Mouse (Mus musculus) megakaryocyte, adult 5-6 weeks (primary cell): Measurements from ENCODE around the gene Pilra. TPM values are rescaled to one million over a fixed set of nuclear protein-coding genes. Genes with fewer than 3 reads are reported as not detected.

ENCODE experiments used
- ATAC-seq: 2 replicates; pipeline ENCODE4 v1.8.0; 2016; ENCODE audit warnings: mild to moderate bottlenecking, inconsistent platforms; ENCODE audit not compliant: poor library complexity, severe bottlenecking
- total RNA-seq, 2 experiments: library from RNA; stranded (forward) in 1 of 2; stranded (reverse) in 1 of 2; fragments of 153-499, 151-499 nt in 1 of 2; fragments of 221-1000, 200-1000 nt in 1 of 2; gene quantifications; 2 replicates each; pipeline versions ENCODE4 v1.2.3 to v1.2.4; 2015 to 2017

Pilra gene
- total RNA-seq, 2 experiments from 2014 or later = 65.2 to 95.8 TPM

- ATAC-seq = no peak
These were observed 53.1 kb downstream of the Pilra start for GRCm38 (mm10) chr5:137782776-137783522.

- ATAC-seq = no peak
These were observed 54.4 kb downstream of the Pilra start for GRCm38 (mm10) chr5:137781661-137782060.

GRCm38 (mm10) chr5:137779053-137779933, 56.8 kb downstream of the Pilra start:
- peak; percentile 27 for ATAC-seq

GRCm38 (mm10) chr5:137778635-137779034, 57.4 kb downstream of the Pilra start, which contains the start of gene Ppp1r35:
TSS of gene Ppp1r35 (plus strand) at chr5:137778849.
- ATAC-seq = peak; percentile 97

GRCm38 (mm10) chr5:137777267-137777845, 58.7 kb downstream of the Pilra start:
- ATAC-seq = no peak

GRCm38 (mm10) chr5:137776408-137776918, 59.6 kb downstream of the Pilra start:
- peak; percentile 22 for ATAC-seq

- ATAC-seq = no peak
These were observed 60.3 kb downstream of the Pilra start for GRCm38 (mm10) chr5:137775587-137776290.

GRCm38 (mm10) chr5:137772755-137773154, 63.3 kb downstream of the Pilra start:
- ATAC-seq = no peak

Other genes with a start within 250 kb of the Pilra start
- 60.5 and 64.2 TPM in 2 replicates for gene Mospd3, start 235.2 kb downstream of the Pilra start, total RNA-seq (2015)
- 6.4 and 10.6 TPM in 2 replicates for gene Mospd3, start 235.2 kb downstream of the Pilra start, total RNA-seq (2017)
- gene Pcolce, start 222.5 kb downstream of the Pilra start, total RNA-seq (2015) = 0.40 and 1.0 TPM in 2 replicates
- gene Pcolce, start 222.5 kb downstream of the Pilra start, total RNA-seq (2017) = 0.51 TPM in 1 of 2 replicates, not detected in the other
- 0.18 TPM in 1 of 2 replicates, not detected in the other for gene Fbxo24, start 207.3 kb downstream of the Pilra start, total RNA-seq (2015)
- gene Fbxo24, start 207.3 kb downstream of the Pilra start, total RNA-seq (2017) = 0.37 TPM in 1 of 2 replicates, not detected in the other
- gene Lrch4, start 207.2 kb downstream of the Pilra start, total RNA-seq (2015) = 76.5 and 93.0 TPM in 2 replicates
- gene Lrch4, start 207.2 kb downstream of the Pilra start, total RNA-seq (2017) = 57.1 and 66.7 TPM in 2 replicates
- 8.1 and 10.2 TPM in 2 replicates for gene Gm20605, start 207.1 kb downstream of the Pilra start, total RNA-seq (2015)
- gene Gm20605, start 207.1 kb downstream of the Pilra start, total RNA-seq (2017) = 5.7 and 18.8 TPM in 2 replicates
- 59.9 and 97.5 TPM in 2 replicates for gene Sap25, start 194.9 kb downstream of the Pilra start, total RNA-seq (2015)
- gene Sap25, start 194.9 kb downstream of the Pilra start, total RNA-seq (2017) = 27.8 and 35.6 TPM in 2 replicates
- gene Irs3, start 190.6 kb downstream of the Pilra start, total RNA-seq (2015) = not detected in 2 replicates
- not detected in 2 replicates for gene Irs3, start 190.6 kb downstream of the Pilra start, total RNA-seq (2017)
- gene Agfg2, start 151.6 kb downstream of the Pilra start, total RNA-seq (2015) = 19.3 and 19.9 TPM in 2 replicates
- gene Agfg2, start 151.6 kb downstream of the Pilra start, total RNA-seq (2017) = 16.6 and 18.3 TPM in 2 replicates
- gene Nyap1, start 94.7 kb downstream of the Pilra start, total RNA-seq (2015) = 0.21 and 0.27 TPM in 2 replicates
- gene Nyap1, start 94.7 kb downstream of the Pilra start, total RNA-seq (2017) = 0.84 and 1.1 TPM in 2 replicates
- gene Tsc22d4, start 90.6 kb downstream of the Pilra start, total RNA-seq (2015) = 55.9 and 74.7 TPM in 2 replicates
- gene Tsc22d4, start 90.6 kb downstream of the Pilra start, total RNA-seq (2017) = 112 and 113 TPM in 2 replicates
- gene Ppp1r35, start 57.4 kb downstream of the Pilra start, total RNA-seq (2015) = 48.6 and 55.3 TPM in 2 replicates
- 34.1 and 40.1 TPM in 2 replicates for gene Ppp1r35, start 57.4 kb downstream of the Pilra start, total RNA-seq (2017)
- 20.9 and 24.0 TPM in 2 replicates for gene Mepce, start 48.6 kb downstream of the Pilra start, total RNA-seq (2015)
- 16.2 and 22.8 TPM in 2 replicates for gene Mepce, start 48.6 kb downstream of the Pilra start, total RNA-seq (2017)
- gene Zcwpw1, start 48.5 kb downstream of the Pilra start, total RNA-seq (2015) = 6.4 and 10.0 TPM in 2 replicates
- gene Zcwpw1, start 48.5 kb downstream of the Pilra start, total RNA-seq (2017) = 16.1 and 18.1 TPM in 2 replicates
- 94.9 and 109 TPM in 2 replicates for gene Pilrb1, start 21.8 kb upstream of the Pilra start, total RNA-seq (2015)
- gene Pilrb1, start 21.8 kb upstream of the Pilra start, total RNA-seq (2017) = 82.8 and 86.5 TPM in 2 replicates
- 106 and 132 TPM in 2 replicates for gene Pilrb2, start 35.5 kb upstream of the Pilra start, total RNA-seq (2015)
- gene Pilrb2, start 35.5 kb upstream of the Pilra start, total RNA-seq (2017) = 62.6 and 73.1 TPM in 2 replicates
- gene Cyp3a13, start 85.3 kb upstream of the Pilra start, total RNA-seq (2015) = not detected in 2 replicates
- not detected in 2 replicates for gene Cyp3a13, start 85.3 kb upstream of the Pilra start, total RNA-seq (2017)
- gene Gjc3, start 126.8 kb upstream of the Pilra start, total RNA-seq (2015) = not detected in 2 replicates
- not detected in 2 replicates for gene Gjc3, start 126.8 kb upstream of the Pilra start, total RNA-seq (2017)
- not detected in 2 replicates for gene Azgp1, start 145.2 kb upstream of the Pilra start, total RNA-seq (2015)
- not detected in 2 replicates for gene Azgp1, start 145.2 kb upstream of the Pilra start, total RNA-seq (2017)
- not detected in 2 replicates for gene Smok3a, start 185.0 kb upstream of the Pilra start, total RNA-seq (2015)
- gene Smok3a, start 185.0 kb upstream of the Pilra start, total RNA-seq (2017) = not detected in 2 replicates
- not detected in 2 replicates for gene Smok3b, start 185.1 kb upstream of the Pilra start, total RNA-seq (2015)
- gene Smok3b, start 185.1 kb upstream of the Pilra start, total RNA-seq (2017) = not detected in 2 replicates
- not detected in 2 replicates for gene Smok3c, start 216.9 kb upstream of the Pilra start, total RNA-seq (2015)
- gene Smok3c, start 216.9 kb upstream of the Pilra start, total RNA-seq (2017) = not detected in 2 replicates
- gene Zkscan1, start 248.8 kb upstream of the Pilra start, total RNA-seq (2015) = 16.1 TPM in 2 replicates
- 13.1 and 14.2 TPM in 2 replicates for gene Zkscan1, start 248.8 kb upstream of the Pilra start, total RNA-seq (2017)